Mouse (Mus musculus) heart, postnatal 0 days (tissue): ENCODE data around the gene Bsg.

Experiments
- CTCF ChIP-seq: IDR thresholded peaks from 2 replicates; pipeline ENCODE4 v1.5.1; 2016; ENCODE audit warnings: antibody characterized with exemption, control low read depth, low read depth
- EP300 ChIP-seq: IDR thresholded peaks from 2 replicates; pipeline ENCODE4 v1.6.1; 2016; ENCODE audit warnings: antibody characterized with exemption, low read depth

GRCm38 (mm10) chr10:79660298-79660697 lies 44.0 kb upstream of the Bsg start:
- TF ChIP-seq CTCF (peak; percentile 36), EP300 (no peak)
